Mouse (Mus musculus) common myeloid progenitor, adult 5-6 weeks (primary cell): ENCODE data around the gene Mob1b. TPM values are rescaled to one million over a fixed set of nuclear protein-coding genes. Genes with fewer than 3 reads are reported as not detected.
A peak's percentile ranks its signal among the peaks of the same experiment; 100 is the strongest.
"Not testable (repeated sequence)": the region's sequence is repeated elsewhere in the genome, so short reads cannot be mapped to it uniquely, and the experiment has no call there.

Source experiments
- ATAC-seq: replicated peaks from 2 replicates; pipeline ENCODE4 v1.8.0; 2016; ENCODE audit warnings: low read depth, mild to moderate bottlenecking, moderate TSS enrichment, inconsistent platforms; ENCODE audit not compliant: poor library complexity, severe bottlenecking
- total RNA-seq: library from RNA; stranded (forward); fragments of 200-1000, 187-1606 nt; gene quantifications from 2 replicates; pipeline ENCODE4 v1.2.3, GENCODE M21; 2017

Gene Mob1b
- total RNA-seq, 1 experiment from 2014 or later = 22.7 TPM

DNA sequence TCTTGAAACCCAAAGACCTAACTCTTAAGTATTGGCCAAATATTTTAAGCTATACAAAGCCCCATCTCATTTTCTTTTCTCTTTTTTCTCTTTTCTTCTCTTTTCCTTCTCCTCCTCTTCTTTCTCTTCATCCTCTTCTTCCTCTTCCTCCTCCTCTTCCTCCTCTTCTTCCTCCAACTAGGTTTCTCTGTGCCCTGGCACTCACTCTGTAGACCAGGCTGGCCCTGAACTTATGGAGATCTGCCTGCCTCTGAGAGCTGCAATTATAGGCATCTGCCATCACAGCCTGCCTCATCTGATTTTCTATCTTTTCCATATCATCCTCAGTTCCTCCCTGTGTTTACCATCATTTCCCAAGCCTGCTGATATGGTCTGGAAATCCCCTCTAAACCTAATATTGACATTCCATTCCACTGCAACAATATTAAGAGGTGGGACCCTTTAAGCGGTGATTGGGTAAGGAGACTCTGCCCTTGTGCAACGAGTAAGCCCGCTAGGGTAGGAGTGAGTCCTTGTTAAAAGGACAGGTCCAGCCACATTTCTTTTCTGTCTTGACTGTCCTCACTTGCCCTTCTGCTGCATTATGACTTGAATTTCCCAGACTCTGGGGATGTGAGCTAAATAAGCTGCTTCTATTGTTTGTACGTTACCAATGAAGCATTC is 21.3 kb upstream of the Mob1b start:
- no peak for ATAC-seq

DNA sequence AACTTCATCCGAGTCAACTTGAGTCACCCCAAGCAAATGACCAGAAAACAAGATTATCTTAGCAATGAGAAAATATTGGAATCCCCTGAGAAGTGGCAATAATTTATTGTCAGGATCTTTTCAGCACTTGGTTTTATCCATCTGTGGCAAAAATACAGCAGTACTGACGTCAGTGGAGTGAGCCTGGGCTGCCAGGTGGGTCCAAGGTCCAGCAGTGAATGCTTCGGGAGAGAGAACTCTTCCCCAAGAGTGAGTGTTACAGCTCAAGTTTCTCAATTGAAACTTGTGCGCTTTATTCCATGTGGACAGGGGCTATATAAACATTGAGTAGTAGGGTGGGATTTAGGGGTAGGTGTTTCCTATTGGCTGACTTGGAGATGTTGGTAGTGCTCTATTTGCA is 18.6 kb upstream of the Mob1b start:
- no peak for ATAC-seq

DNA sequence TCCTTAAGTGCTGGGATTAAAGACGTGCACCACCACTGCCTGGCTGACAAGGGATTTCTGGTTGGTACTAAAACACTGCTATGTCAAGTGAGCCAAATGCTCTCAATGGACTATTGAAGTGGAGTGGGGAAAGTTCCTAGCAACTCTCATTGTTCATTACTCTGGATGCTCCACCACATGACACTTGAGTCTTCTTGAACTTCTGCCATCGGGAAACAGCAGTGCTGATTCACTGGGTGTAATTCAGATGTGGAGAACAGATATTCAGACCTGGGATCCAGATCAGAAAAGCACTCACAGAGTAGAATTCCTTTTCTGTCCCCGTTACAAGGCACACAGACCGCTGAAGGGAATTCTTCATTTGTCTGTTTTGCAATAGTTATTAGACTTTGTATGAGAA is 17.1 kb upstream of the Mob1b start:
- no peak for ATAC-seq

DNA sequence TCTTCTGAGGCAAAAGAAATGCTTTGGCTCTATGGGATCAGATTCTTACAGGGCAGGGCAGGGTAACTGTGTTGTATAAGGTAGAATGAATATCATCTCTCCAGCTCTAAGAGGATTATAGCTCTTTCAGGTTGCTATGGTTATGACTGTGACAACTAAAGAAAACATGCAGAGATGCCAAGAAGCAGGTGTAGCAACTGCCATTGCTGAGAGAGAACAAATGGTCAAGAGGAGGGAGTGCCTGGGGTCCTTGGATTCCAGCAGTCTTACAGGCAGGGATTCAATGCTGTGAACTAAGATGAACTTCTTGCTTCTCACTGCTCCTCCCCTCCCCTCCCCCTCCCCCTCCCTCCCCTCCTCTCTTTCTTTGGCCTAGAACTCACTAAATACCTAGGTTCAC is 9.5 kb upstream of the Mob1b start:
- ATAC-seq = no peak

DNA sequence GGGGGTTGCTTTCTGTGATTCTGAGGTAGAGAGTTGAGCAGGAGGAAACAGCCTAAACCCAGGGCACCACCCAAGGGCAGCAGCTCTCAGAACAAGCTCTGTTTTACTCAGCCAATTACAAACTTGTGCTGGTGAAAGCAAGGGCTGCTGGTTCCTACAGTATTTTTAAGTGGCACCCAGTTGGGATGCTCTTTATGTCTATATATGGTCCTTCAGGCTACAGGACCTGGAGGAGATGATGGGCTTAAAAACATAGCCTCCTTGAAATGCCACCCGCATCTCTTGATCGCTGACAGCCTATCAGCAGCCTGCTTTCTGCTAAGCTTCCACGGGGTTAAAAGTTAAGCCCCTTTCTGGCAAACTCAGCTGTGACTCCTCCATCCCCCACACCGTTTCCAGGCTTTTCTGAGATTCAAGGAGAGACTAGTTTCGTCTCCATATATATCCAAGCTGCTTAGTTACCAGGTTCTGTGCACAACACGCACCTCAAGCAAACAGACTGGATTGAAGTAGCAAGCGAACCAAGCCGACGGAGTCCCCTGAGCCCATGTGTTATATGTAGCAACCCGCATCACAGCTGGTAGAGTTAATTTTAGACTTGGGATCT is 8.9 kb upstream of the Mob1b start:
- no peak for ATAC-seq

DNA sequence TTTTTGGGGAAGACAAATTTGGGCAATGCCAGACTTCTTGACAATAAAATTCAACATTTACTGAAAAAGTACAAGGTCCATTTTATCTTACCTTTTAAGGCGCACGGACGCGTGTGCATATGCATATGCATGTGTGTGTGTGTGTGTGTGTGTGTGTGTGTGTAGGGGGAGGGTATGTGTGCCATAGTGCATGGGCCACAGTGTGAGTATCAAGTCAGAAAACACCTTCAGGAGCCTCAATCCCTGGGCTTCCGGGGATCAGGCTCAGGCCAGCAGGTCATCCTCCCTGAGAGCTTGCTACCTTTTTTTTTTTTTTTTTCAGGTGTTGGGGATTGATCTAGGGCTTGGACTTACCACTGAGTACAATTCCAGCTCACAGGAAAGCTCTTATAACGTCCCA is 8.3 kb upstream of the Mob1b start:
- ATAC-seq = no peak

DNA sequence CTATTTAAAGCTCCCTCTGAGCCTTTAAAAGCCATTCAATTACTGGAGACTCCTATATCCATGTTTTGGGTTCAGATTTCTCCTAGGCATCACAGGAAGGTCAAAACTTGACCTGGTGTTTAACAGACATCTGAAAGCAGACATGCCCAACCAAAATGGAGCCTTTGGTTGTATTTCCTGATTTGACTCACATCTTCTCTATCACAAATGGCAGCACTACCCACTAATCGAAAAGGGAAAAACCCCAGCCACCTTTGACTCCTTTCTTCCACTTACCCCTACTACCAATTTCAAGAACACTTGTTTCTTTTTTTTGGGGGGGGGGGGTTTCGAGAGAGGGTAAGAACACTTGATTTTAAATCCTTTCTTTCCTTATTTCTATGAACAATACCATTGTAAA is 3.7 kb upstream of the Mob1b start:
- ATAC-seq = no peak

DNA sequence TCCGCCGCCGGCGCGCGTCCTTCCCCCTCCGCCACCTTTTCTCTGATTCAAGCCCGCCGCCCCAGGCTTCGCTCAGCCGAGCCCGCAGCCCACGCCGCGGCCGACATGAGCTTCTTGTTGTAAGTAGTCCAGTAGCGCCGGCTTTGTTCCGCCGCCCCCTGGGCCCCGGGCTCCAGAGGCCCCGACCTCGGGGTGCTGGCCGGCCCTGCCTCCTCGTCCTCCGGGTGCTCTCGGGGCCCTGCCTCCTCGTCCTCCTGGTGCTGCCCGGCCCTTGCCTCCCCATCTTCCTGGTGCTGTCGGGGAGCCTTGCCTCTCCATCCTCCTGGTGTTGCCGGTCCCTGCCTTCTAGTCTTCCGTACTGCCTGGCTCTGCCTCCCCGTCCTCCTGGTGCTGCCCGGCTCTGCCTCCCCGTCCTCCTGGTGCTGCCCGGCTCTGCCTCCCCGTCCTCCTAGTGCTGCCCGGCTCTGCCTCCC is 384 bp downstream of the Mob1b start:
- ATAC-seq = no peak

DNA sequence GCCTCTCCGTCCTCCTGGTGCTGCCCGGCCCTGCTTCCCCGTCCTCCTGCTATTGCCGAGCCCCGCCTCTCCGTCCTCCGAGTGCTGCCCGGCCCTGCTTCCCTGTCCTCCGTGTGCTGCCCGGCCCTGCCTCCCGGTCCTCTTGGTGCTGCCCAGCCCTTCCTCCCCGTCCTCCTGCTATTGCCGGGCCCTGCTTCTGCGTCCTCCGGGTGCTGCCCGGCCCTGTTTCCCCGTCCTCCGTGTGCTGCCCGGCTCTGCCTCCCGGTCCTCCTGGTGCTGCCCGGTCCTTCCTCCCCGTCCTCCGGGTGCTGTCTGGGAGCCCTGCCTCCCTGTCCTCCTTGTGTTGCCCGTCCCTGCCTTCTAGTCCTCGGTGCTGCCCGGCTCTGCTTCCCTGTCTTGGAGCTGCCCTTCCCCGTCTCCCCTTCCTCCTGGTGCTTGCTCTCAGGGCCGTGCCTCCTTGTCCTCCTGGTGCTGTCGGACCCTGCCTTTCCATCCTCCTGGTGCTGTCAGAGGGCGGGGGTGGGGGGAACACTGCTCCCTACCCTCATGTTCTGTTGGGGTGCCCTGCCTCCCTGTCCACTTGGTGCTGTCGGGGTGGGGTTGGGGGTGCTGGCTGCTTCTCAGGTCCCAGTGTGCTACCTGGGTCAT is 1.0 kb downstream of the Mob1b start:
- ATAC-seq = peak; percentile 26

DNA sequence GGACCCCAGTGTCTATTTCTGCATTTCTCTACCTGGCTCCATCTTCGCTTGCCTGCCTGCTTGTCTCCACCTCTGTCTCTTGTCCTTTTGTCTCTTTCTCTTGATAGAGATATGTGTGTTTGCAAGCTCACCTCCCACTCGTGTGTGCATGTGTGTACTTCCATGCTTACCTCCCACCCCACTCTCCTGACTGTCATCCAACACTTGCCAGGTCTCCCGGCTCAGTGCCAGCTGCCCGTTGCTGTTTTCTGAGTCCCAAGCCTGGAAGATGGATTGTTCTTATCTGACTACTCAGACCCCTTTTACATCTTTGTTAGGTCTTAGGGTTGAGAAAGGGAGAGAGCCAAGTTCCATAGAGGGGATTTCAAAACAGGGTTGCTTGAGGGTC is 1.6 kb downstream of the Mob1b start:
- no peak for ATAC-seq

DNA sequence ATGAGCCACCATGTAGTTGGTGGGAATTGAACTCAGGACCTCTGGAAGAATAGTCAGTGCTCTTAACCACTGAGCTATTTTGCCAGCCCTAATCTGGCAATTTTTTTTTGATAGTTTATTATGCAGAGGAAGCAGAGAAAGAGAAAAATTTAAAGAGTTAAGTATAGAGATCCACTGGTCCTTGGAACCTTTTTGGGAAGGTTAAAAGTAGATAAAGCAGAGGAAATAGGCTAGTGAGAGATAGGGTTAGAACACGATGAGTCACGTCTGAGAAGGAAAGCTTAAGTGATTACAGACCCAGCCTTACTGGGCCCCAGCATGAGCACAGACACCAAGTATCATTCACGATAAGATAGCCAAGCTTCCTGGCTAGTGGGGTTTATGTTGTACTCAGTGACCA is 3.4 kb downstream of the Mob1b start:
- peak; percentile 67 for ATAC-seq

DNA sequence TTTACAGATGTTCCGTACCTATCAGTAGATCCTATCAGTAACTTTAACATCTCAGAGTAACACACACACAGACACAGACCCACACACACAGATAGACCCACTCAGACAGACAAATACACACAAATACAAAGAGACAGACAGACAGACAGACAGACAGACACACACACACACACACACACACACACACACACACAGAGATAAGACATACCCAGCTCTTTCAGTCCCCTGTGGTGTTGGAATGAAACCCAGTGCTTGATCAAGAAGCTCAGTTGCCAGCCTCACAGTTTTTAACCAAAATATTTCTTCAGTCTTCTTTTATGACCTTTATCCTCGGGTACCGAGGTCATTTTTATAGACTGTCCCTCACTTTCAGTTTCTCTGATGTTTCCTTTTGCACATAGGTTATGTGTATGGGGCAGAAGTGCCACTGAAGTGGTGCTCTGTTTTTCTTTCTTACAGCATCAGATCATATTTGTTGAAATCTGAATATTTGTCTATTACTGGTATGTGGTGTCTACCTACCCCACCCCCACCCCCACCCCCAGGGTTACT is 7.0 kb downstream of the Mob1b start:
- ATAC-seq = no peak

DNA sequence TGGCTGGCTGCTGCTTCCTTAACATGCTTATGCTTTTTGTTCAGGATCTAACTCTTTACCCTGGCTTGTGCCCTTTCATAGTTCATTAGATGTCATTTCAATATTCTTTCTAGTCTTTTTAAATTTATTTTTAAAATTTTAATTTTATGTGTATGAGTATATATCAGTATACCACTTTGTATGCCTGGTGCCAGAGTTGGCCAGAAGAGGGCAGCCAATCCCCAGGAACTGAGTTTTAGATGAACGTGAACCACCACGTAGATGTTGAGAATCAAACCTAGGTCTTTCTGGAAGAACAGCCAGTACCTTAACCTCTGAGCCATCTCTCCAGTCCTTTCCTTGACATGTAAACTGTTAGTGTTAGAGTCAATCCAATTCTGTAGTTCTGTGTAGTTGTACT is 14.1 kb downstream of the Mob1b start:
- ATAC-seq = peak; percentile 60

DNA sequence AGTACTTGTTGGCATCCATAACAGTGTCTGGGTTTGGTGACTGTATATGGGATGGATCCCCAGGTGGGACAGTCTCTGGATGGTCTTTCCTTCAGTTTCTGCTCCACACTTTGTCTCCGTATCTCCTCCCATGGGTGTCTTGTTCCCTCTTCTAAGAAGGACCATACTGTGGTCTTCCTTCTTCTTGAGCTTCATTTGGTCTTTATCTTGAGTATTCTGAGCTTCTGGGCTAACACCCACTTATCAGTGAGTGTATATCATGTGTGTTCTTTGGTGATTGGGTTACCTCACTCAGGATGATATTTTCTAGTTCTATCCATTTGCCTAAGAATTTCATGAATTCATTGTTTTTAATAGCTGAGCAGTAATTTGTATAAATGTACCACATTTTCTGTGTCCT is 20.4 kb downstream of the Mob1b start:
- not testable (repeated sequence) for ATAC-seq

DNA sequence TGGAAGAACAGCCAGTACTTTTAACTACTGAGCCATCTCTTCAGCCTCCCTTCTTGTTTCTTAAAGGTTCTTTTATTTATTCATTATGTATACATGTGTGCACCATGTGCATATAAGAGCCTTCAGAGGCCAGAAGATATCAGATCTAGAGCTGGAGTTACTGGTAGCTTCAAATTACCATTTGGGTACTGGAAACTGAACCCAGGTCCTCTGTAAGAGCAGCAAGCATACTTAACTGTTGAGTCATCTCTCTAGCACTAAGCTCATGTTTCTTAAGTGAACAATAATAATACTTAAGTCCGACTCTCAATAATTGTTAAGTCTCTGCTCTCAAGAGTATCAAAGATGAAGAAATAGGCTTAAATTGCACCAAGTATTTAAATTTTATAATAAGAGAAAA is 27.1 kb downstream of the Mob1b start:
- no peak for ATAC-seq

DNA sequence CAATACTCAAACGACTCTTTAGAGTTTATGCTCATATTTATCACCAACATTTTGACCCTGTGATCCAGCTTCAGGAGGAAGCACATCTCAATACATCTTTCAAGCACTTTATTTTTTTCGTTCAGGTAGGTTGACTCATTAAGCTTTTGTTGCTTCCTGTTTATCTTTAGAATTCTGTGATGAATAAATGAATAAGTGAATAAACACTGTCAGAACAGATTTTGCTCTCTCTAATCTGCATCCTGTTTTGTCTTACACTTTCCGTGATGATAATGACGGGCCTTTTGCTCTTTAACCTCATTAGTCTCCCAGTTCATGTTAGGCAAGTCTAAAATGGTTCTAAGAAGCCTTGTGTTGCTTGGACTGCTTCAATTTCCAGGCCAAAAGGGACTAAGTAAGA is 32.5 kb downstream of the Mob1b start:
- ATAC-seq = no peak

DNA sequence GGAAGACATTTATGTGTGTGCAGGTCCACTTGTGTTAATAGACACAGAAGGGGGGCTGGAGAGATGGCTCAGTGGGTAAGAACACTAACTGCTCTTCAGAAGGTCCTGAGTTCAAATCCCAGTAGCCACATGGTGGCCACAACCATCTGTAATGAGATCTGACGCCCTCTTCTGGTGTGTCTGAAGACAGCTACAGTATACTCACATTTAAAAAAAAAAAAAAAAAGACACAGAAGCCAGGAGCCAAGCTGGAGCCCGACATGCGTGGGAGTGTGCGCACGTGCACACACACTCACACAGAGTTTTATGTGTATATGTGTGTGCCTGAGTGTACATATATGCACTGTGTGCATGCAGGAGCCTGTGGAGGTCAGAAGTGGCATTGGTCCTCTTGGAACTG is 42.0 kb downstream of the Mob1b start:
- no peak for ATAC-seq

DNA sequence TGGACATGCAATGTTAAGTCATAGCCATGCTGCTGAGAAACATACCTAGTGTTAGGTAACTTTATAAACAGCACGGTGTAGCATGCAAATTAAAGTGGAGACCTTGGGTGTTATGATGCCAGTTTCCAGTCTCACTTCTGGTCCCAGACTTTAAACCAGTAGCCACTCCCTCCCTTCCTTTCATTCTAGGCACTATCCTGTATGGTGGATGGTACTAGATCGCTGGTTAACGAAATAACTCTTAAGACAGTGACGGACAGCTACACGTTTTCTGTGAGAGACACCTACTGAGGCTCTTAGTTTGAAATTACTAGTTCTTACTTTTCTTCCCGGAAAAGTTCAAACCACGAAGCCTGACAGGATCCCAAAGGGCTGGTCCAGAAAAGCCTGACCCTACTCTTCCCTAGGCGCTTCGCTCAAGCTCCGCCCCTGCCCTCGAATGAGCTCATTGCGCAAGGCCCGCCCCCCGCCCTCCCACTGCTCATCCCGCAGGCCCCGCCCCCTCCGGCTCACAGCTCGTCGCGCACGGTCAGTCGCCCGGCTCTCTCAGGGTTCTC is 43.9 kb downstream of the Mob1b start:
- ATAC-seq = peak; percentile 30

DNA sequence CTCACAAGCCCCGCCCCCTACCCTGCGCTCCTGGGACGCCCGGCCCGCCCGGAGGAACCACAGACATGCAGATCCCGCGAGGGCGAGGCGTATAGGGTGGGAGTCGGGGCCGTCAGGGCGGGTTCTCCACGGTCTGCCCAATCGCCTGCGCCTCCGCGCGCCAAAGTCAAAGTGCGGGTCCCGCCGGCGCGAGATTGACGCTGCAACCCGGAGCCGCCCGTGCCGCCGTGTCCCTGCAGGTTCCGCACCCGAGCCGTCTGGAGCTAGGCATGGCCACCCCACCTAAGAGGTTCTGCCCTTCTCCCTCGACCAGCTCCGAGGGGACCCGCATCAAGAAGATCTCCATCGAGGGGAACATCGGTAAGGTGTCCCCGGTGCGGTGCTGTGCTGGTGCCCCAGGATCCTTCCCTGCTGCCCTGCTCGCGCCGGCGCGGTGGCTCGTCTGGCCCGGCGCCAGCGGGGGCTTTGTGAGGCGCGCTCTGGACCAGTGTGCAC is 44.4 kb downstream of the Mob1b start, which contains the start of gene Dck:
TSS of gene Dck (plus strand) at position 10 of the 495 bp plus-strand sequence.
- ATAC-seq = peak; percentile 91

DNA sequence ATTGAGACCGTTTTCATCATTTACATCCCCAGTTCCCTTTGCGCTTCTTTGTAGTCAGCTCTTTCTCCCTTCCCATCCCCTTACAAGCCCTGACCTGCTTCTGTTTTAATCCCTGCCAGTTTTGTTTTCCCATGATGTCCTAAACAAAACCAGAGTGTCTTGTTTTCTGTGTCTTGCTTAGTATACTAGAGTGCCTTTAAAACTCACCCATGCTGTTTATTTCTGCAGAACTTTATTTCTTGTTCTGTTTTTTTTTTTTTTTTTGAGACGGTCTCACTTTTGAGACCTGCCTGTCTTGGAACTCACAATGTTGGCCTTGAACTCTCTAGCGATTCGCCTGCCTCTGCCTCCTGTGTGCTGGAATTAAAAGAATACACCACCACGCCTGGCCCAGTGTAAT is 44.9 kb downstream of the Mob1b start:
- no peak for ATAC-seq

DNA sequence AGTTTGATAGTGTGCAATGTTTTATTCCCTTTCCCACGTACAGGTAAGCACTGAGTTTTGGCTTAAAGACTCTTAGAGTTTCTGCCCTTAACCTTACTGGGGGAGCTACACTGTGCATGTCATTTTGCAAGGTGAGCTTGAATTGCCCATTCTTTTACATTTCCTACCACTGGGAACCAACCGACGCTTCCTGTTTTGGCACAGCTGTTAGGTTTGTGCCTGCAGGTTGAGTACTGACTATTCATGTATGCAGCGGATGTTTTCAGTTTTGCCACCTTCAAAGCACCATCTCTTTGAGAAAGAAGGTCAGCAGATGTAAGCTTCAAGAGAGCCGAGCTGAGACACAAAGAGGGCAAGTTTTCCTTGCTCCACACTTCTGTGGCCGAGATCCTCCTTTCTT is 45.5 kb downstream of the Mob1b start:
- ATAC-seq = no peak
